Mouse (Mus musculus): Measurements from ENCODE around the gene Lrpap1.

DNA sequence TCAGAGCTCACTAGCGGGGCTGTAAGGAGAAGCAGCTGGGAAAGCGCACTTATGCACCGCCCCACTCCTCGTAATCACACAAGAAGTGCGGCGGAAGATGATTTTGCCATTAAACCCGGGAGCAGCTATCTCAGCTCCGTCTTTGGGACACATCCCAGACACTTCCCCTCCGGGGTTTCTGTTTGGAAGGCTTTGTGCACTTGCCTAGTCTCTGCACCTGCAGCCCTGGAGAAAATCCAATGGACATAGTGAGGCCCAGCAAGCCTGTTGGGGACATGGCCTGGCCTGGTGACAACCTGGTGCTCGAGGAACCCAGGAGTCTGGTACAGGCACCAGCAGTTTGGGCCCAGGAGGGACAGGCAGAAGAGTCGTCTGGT, 344 bp upstream of the Lrpap1 start:
- TF ChIP-seq EP300 (IDR thresholded peaks at IDR 0.05; ENCODE audit: low read depth) (no peak), CTCF (IDR thresholded peaks at IDR 0.05; ENCODE audit: low read depth) (no peak)

Data from liver, embryonic 14.5 days (tissue).